Mouse (Mus musculus): Measurements from ENCODE around the gene Cxxc4.

Gene Cxxc4

GRCm38 (mm10) chr3:134243168-134243849 is 7.0 kb downstream of the Cxxc4 start:
- in situ Hi-C loops (cut with MboI; ENCODE audit: low sequenced_read_pairs) = no loop called here

GRCm38 (mm10) chr3:134243850-134244247 is 7.6 kb downstream of the Cxxc4 start:
- in situ Hi-C loops (cut with MboI; ENCODE audit: low sequenced_read_pairs) = no loop called here

GRCm38 (mm10) chr3:134254221-134254620 is 17.9 kb downstream of the Cxxc4 start:
- in situ Hi-C loops (cut with MboI; ENCODE audit: low sequenced_read_pairs) = no loop called here

GRCm38 (mm10) chr3:134258715-134259114 is 22.4 kb downstream of the Cxxc4 start:
- in situ Hi-C loops (cut with MboI; ENCODE audit: low sequenced_read_pairs) = no loop called here

GRCm38 (mm10) chr3:134259300-134259699 is 23.0 kb downstream of the Cxxc4 start:
- in situ Hi-C loops (cut with MboI; ENCODE audit: low sequenced_read_pairs) = no loop called here

- in situ Hi-C loops (cut with MboI; ENCODE audit: low sequenced_read_pairs) = no loop called here
These were observed 43.4 kb downstream of the Cxxc4 start for GRCm38 (mm10) chr3:134279655-134280054.

- in situ Hi-C loops (cut with MboI; ENCODE audit: low sequenced_read_pairs) = no loop called here
These were observed 45.5 kb downstream of the Cxxc4 start for GRCm38 (mm10) chr3:134281527-134282370.

GRCm38 (mm10) chr3:134295217-134295616 is 58.9 kb downstream of the Cxxc4 start:
- in situ Hi-C loops (cut with MboI; ENCODE audit: low sequenced_read_pairs) = no loop called here

- in situ Hi-C loops (cut with MboI; ENCODE audit: low sequenced_read_pairs) = no loop called here
These were observed 66.6 kb downstream of the Cxxc4 start for GRCm38 (mm10) chr3:134302681-134303491.

GRCm38 (mm10) chr3:134303492-134303808 is 67.2 kb downstream of the Cxxc4 start:
- in situ Hi-C loops (cut with MboI; ENCODE audit: low sequenced_read_pairs) = no loop called here

- in situ Hi-C loops (cut with MboI; ENCODE audit: low sequenced_read_pairs) = no loop called here
These were observed 70.2 kb downstream of the Cxxc4 start for GRCm38 (mm10) chr3:134306507-134306906.

GRCm38 (mm10) chr3:134307801-134308200 is 71.5 kb downstream of the Cxxc4 start:
- in situ Hi-C loops (cut with MboI; ENCODE audit: low sequenced_read_pairs) = no loop called here

Measured in CH12F3 (cell line).